Mouse (Mus musculus) midbrain, embryonic 16.5 days (tissue): ENCODE measurements around the gene Rarres2. TPM values are rescaled to one million over a fixed set of nuclear protein-coding genes. Genes with fewer than 3 reads are reported as not detected.

ENCODE experiments used
- ATAC-seq: fragments of 200-750 bp; cut with Nextera tagmentation; 2 replicates; pipeline ENCODE4 v1.8.0; 2017; ENCODE audit warnings: moderate TSS enrichment
- H3K27ac ChIP-seq: fragments of 300-500 bp; sonication (generic); 2 replicates; pipeline ENCODE4 v1.5.1; 2014; ENCODE audit warnings: mild to moderate bottlenecking, low read length, mixed read lengths
- H3K27me3 ChIP-seq: fragments of 300-500 bp; sonication (generic); 2 replicates; pipeline ENCODE4 v1.6.1; 2014; ENCODE audit warnings: low read depth, low read length, mixed read lengths; ENCODE audit not compliant: control insufficient read depth, insufficient read depth
- H3K36me3 ChIP-seq: fragments of 300-500 bp; sonication (generic); 2 replicates; pipeline ENCODE4 v1.6.1; 2014; ENCODE audit warnings: mild to moderate bottlenecking, low read length, moderate library complexity, mixed read lengths; ENCODE audit not compliant: control insufficient read depth, insufficient read depth
- H3K4me1 ChIP-seq: fragments of 300-500 bp; sonication (generic); 2 replicates; pipeline ENCODE4 v1.6.1; 2014; ENCODE audit warnings: mild to moderate bottlenecking, low read length, mixed read lengths; ENCODE audit not compliant: control insufficient read depth, insufficient read depth
- H3K4me2 ChIP-seq: fragments of 300-500 bp; sonication (generic); 2 replicates; pipeline ENCODE4 v1.6.1; 2014; ENCODE audit warnings: mild to moderate bottlenecking, low read length, mixed read lengths
- H3K4me3 ChIP-seq: fragments of 300-500 bp; sonication (generic); 2 replicates; pipeline ENCODE4 v1.5.1; 2014; ENCODE audit warnings: low read depth, mild to moderate bottlenecking, low read length, moderate library complexity, mixed read lengths
- H3K9ac ChIP-seq: fragments of 300-500 bp; sonication (generic); 2 replicates; pipeline ENCODE4 v1.6.1; 2014; ENCODE audit warnings: low read depth, low read length, mixed read lengths
- H3K9me3 ChIP-seq: fragments of 300-500 bp; sonication (generic); replicated peaks from 2 replicates; pipeline ENCODE4 v1.6.1; 2014; ENCODE audit warnings: mild to moderate bottlenecking, low read length, mixed read lengths; ENCODE audit not compliant: control insufficient read depth, poor library complexity, severe bottlenecking
- WGBS: fragments of 180-500 bp; shearing (Covaris S2); extraction: QIAGEN DNeasy Blood & Tissue Kit; methylation state at CpG from one replicate; pipeline ENCODE4 v1.1.7; 2014; 5-methylcytosine and 5-hydroxymethylcytosine counted together
- polyA plus RNA-seq: library from polyadenylated mRNA; unstranded; fragments of >200 nt; fragmentation: Nextera tagmentation; extraction: Ambion mirVana; gene quantifications from 2 replicates; pipeline ENCODE4 v1.2.1, GENCODE M21; 2015

The Rarres2 gene
- polyA plus RNA-seq, 1 experiment from 2014 or later: 5.7 TPM

- H3K9ac ChIP-seq: no peak overlapping the region
- no peak for ATAC-seq
- no peaks in the 10 kb centered on the region for H3K9me3 ChIP-seq
- H3K4me2 ChIP-seq: no peak overlapping the region
- H3K27ac ChIP-seq: no peak overlapping the region
- 91% methylated on average over 6 of the region's 6 CpGs for WGBS
- no peaks in the 10 kb centered on the region for H3K36me3 ChIP-seq
- no peak overlapping the region for H3K4me3 ChIP-seq
- no peaks in the 10 kb centered on the region for H3K4me1 ChIP-seq
- no peaks in the 10 kb centered on the region for H3K27me3 ChIP-seq
Measured at GRCm38 (mm10) chr6:48548314-48548713, 24.3 kb downstream of the Rarres2 start.

GRCm38 (mm10) chr6:48546858-48547257 is 25.7 kb downstream of the Rarres2 start:
- WGBS: 81% methylated on average over 4 of the region's 4 CpGs
- H3K27ac ChIP-seq: no peak overlapping the region
- H3K9ac ChIP-seq: no peak overlapping the region
- H3K9me3 ChIP-seq: no peaks in the 10 kb centered on the region
- peaks cover under 1% of the 10 kb centered on the region; the same call in 1 of the 2 replicates for H3K36me3 ChIP-seq
- no peak for ATAC-seq
- H3K4me1 ChIP-seq: no peaks in the 10 kb centered on the region
- no peak overlapping the region for H3K4me2 ChIP-seq
- H3K27me3 ChIP-seq: no peaks in the 10 kb centered on the region
- H3K4me3 ChIP-seq: no peak overlapping the region

GRCm38 (mm10) chr6:48546271-48546670 is 26.3 kb downstream of the Rarres2 start:
- Histone ChIP-seq H3K9me3 (no peaks in the 10 kb centered on the region), H3K4me1 (no peaks in the 10 kb centered on the region), H3K27me3 (no peaks in the 10 kb centered on the region), H3K36me3 (peaks cover 6% of the 10 kb centered on the region), H3K4me3 (no peak overlapping the region), H3K27ac (no peak overlapping the region), H3K4me2 (no peak overlapping the region), H3K9ac (no peak overlapping the region)
- WGBS: 46% methylated on average over 1 of the region's 1 CpGs
- ATAC-seq: no peak

- Histone ChIP-seq H3K9ac (no peak overlapping the region), H3K4me1 (no peaks in the 10 kb centered on the region), H3K9me3 (no peaks in the 10 kb centered on the region), H3K4me2 (no peak overlapping the region), H3K36me3 (peaks cover 16% of the 10 kb centered on the region), H3K27me3 (no peaks in the 10 kb centered on the region), H3K4me3 (no peak overlapping the region), H3K27ac (no peak overlapping the region)
- WGBS: 86% methylated on average over 5 of the region's 5 CpGs
- no peak for ATAC-seq
Measured at GRCm38 (mm10) chr6:48545251-48545650, 27.3 kb downstream of the Rarres2 start.

- Histone ChIP-seq H3K36me3 (peaks cover 17% of the 10 kb centered on the region), H3K27me3 (no peaks in the 10 kb centered on the region), H3K4me2 (no peak overlapping the region), H3K4me3 (no peak overlapping the region), H3K9ac (no peak overlapping the region), H3K9me3 (no peaks in the 10 kb centered on the region), H3K27ac (no peak overlapping the region), H3K4me1 (peaks cover 17% of the 10 kb centered on the region)
- WGBS: 100% methylated on average over 3 of the region's 3 CpGs
- no peak for ATAC-seq
Measured at GRCm38 (mm10) chr6:48542631-48543030, 30.0 kb downstream of the Rarres2 start.

- Histone ChIP-seq H3K4me2 (no peak overlapping the region), H3K4me1 (peaks cover 20% of the 10 kb centered on the region), H3K9me3 (no peaks in the 10 kb centered on the region), H3K27ac (no peak overlapping the region), H3K9ac (no peak overlapping the region), H3K4me3 (no peak overlapping the region), H3K36me3 (peaks cover 17% of the 10 kb centered on the region), H3K27me3 (no peaks in the 10 kb centered on the region)
- WGBS: 75% methylated on average over 7 of the region's 7 CpGs
- ATAC-seq: no peak
Measured at GRCm38 (mm10) chr6:48541560-48542450, 30.8 kb downstream of the Rarres2 start.

- H3K36me3 ChIP-seq: peaks cover 17% of the 10 kb centered on the region
- no peak overlapping the region for H3K9ac ChIP-seq
- WGBS: 85% methylated on average over 3 of the region's 3 CpGs
- no peaks in the 10 kb centered on the region for H3K9me3 ChIP-seq
- H3K4me3 ChIP-seq: no peak overlapping the region
- H3K27me3 ChIP-seq: no peaks in the 10 kb centered on the region
- H3K4me1 ChIP-seq: peaks cover 25% of the 10 kb centered on the region
- no peak overlapping the region for H3K27ac ChIP-seq
- no peak overlapping the region for H3K4me2 ChIP-seq
- ATAC-seq: no peak
Measured at GRCm38 (mm10) chr6:48540721-48541120, 31.9 kb downstream of the Rarres2 start.

GRCm38 (mm10) chr6:48539860-48540259 is 32.7 kb downstream of the Rarres2 start:
- 78% methylated on average over 5 of the region's 5 CpGs for WGBS
- H3K27ac ChIP-seq: no peak overlapping the region
- peaks cover 25% of the 10 kb centered on the region for H3K4me1 ChIP-seq
- H3K4me3 ChIP-seq: no peak overlapping the region
- no peak for ATAC-seq
- no peak overlapping the region for H3K4me2 ChIP-seq
- no peaks in the 10 kb centered on the region for H3K9me3 ChIP-seq
- H3K27me3 ChIP-seq: no peaks in the 10 kb centered on the region
- H3K36me3 ChIP-seq: peaks cover 17% of the 10 kb centered on the region
- no peak overlapping the region for H3K9ac ChIP-seq
